ENCODE assay signal across 31 mouse cellular contexts in genomic region chr1:30930194-30930593, GRCm38 (mm10). TPM values are rescaled to one million over a fixed set of nuclear protein-coding genes. Genes with fewer than 3 reads are reported as not detected.
DNase-seq lines count a peak whose midpoint lies in the region; ATAC-seq and TF ChIP-seq lines count a peak whose summit lies in the region.
"Had no signal": no experiment of that assay in that cellular context is flagged by ENCODE, and none has a peak within 500 bp of the region (broad histone marks: within the 10 kb centered on the region; RNA-seq: fewer than 3 reads in every experiment).

No protein-coding gene starts in this region.

- peak; percentile 84 for ATAC-seq in lung, postnatal 0 days
- ATAC-seq in common myeloid progenitor, adult 5-6 weeks (replicated peaks; ENCODE audit: low read depth, poor library complexity, severe bottlenecking): peak; percentile 77
- ATAC-seq in granulocyte monocyte progenitor cell, adult 5-6 weeks (replicated peaks; ENCODE audit: poor library complexity, severe bottlenecking): peak; percentile 99
- ATAC-seq in monocyte, adult 5-6 weeks (replicated peaks; ENCODE audit: insufficient number of reproducible peaks, low FRiP score, low TSS enrichment, poor library complexity, severe bottlenecking): peak; percentile 87
- ATAC-seq in forebrain, embryonic 15.5 days (replicated peaks): no peak
- ATAC-seq: forebrain, embryonic 16.5 days; hindbrain, embryonic 16.5 days had no signal

- H3K27me3 ChIP-seq in lung, postnatal 0 days (replicated peaks; ENCODE audit: insufficient read depth, low read length): no peaks in the 10 kb centered on the region
- no peaks in the 10 kb centered on the region for H3K27me3 ChIP-seq in forebrain, embryonic 15.5 days
- H3K27me3 ChIP-seq: CH12.LX; embryonic facial prominence, embryonic 12.5 days; embryonic facial prominence, embryonic 15.5 days; forebrain, embryonic 12.5 days; heart, embryonic 12.5 days; heart, embryonic 15.5 days; hindbrain, embryonic 13.5 days; Patski had no signal

- TF ChIP-seq EP300 in lung, postnatal 0 days (IDR thresholded peaks at IDR 0.05): peak; percentile 95

- no peaks in the 10 kb centered on the region for H3K4me1 ChIP-seq in lung, postnatal 0 days (ENCODE audit: insufficient read depth, low read depth, low read length)
- no peaks in the 10 kb centered on the region for H3K4me1 ChIP-seq in forebrain, embryonic 15.5 days
- H3K4me1 ChIP-seq: embryonic facial prominence, embryonic 12.5 days; embryonic facial prominence, embryonic 15.5 days; forebrain, embryonic 12.5 days; heart, embryonic 12.5 days; heart, embryonic 15.5 days; hindbrain, embryonic 10.5 days; hindbrain, embryonic 13.5 days had no signal

- no peak for TF ChIP-seq CTCF in lung, postnatal 0 days (IDR thresholded peaks at IDR 0.05)

- WGBS in lung, postnatal 0 days: 67% methylated on average over 2 of the region's 2 CpGs
- WGBS in forebrain, embryonic 15.5 days: 70% methylated on average over 2 of the region's 2 CpGs

- H3K9me3 ChIP-seq in lung, postnatal 0 days (ENCODE audit: low read length): no peaks in the 10 kb centered on the region
- H3K9me3 ChIP-seq in forebrain, embryonic 15.5 days: no peaks in the 10 kb centered on the region
- H3K9me3 ChIP-seq: embryonic facial prominence, embryonic 12.5 days; embryonic facial prominence, embryonic 15.5 days; forebrain, embryonic 12.5 days; G1E; heart, embryonic 12.5 days; heart, embryonic 15.5 days; hindbrain, embryonic 10.5 days; hindbrain, embryonic 13.5 days had no signal

- peak; percentile 82 for DNase-seq in lung, postnatal 0 days (ENCODE audit: low spot score)
- no peak for DNase-seq in lung, postnatal 36 days
- no peak for DNase-seq in thymus, postnatal 10 days (ENCODE audit: low spot score in 2 of 2)
- no peak for DNase-seq in left cerebral cortex, adult 18-20 months (ENCODE audit: low spot score in 2 of 2)
- DNase-seq: adrenal gland, postnatal 10 days; cerebellum, adult 18-20 months; cerebellum, adult 9-10 months; gastrocnemius, postnatal 10 days; gastrocnemius, postnatal 36 days; heart, adult 11 months; heart, postnatal 36 days had no signal

- no peak overlapping the region for H3K27ac ChIP-seq in lung, postnatal 0 days (ENCODE audit: low read length)
- no peak overlapping the region for H3K27ac ChIP-seq in forebrain, embryonic 15.5 days (replicated peaks)
- H3K27ac ChIP-seq: embryonic facial prominence, embryonic 12.5 days; embryonic facial prominence, embryonic 15.5 days; forebrain, embryonic 12.5 days; heart, embryonic 15.5 days; hindbrain, embryonic 10.5 days; hindbrain, embryonic 13.5 days had no signal

- no peaks in the 10 kb centered on the region for H3K36me3 ChIP-seq in lung, postnatal 0 days (ENCODE audit: insufficient read depth, low read length)
- no peaks in the 10 kb centered on the region for H3K36me3 ChIP-seq in forebrain, embryonic 15.5 days
- H3K36me3 ChIP-seq: embryonic facial prominence, embryonic 12.5 days; embryonic facial prominence, embryonic 15.5 days; forebrain, embryonic 12.5 days; G1E; heart, embryonic 12.5 days; heart, embryonic 15.5 days; hindbrain, embryonic 10.5 days; hindbrain, embryonic 13.5 days had no signal

- no peak overlapping the region for H3K4me2 ChIP-seq in lung, postnatal 0 days (replicated peaks; ENCODE audit: low read depth, low read length)
- no peak overlapping the region for H3K4me2 ChIP-seq in forebrain, embryonic 15.5 days (replicated peaks)
- H3K4me2 ChIP-seq: embryonic facial prominence, embryonic 12.5 days; embryonic facial prominence, embryonic 15.5 days; forebrain, embryonic 12.5 days; heart, embryonic 12.5 days; heart, embryonic 15.5 days; hindbrain, embryonic 13.5 days had no signal

- no peak overlapping the region for H3K9ac ChIP-seq in lung, postnatal 0 days (replicated peaks; ENCODE audit: low read depth)
- no peak overlapping the region for H3K9ac ChIP-seq in forebrain, embryonic 15.5 days (replicated peaks)
- H3K9ac ChIP-seq: embryonic facial prominence, embryonic 12.5 days; embryonic facial prominence, embryonic 15.5 days; forebrain, embryonic 12.5 days; heart, embryonic 12.5 days; heart, embryonic 15.5 days; hindbrain, embryonic 13.5 days had no signal

- H3K4me3 ChIP-seq in lung, postnatal 0 days (ENCODE audit: low read depth, low read length): no peak overlapping the region
- H3K4me3 ChIP-seq in forebrain, embryonic 15.5 days: no peak overlapping the region
- H3K4me3 ChIP-seq: embryonic facial prominence, embryonic 12.5 days; embryonic facial prominence, embryonic 15.5 days; forebrain, embryonic 12.5 days; heart, embryonic 12.5 days; heart, embryonic 15.5 days; hindbrain, embryonic 10.5 days; hindbrain, embryonic 13.5 days had no signal

RNA-seq across cellular contexts. Expression of gene AC153137.1, which starts 47.6 kb away (rescaled TPM):
- polyA plus RNA-seq in lung, postnatal 0 days (2015; fragmentation: Nextera tagmentation; extraction: Ambion mirVana): 0.20 and 0.57 TPM in 2 replicates
- total RNA-seq in common myeloid progenitor, adult 5-6 weeks (2017): not detected in 2 replicates
- not detected in 2 replicates for total RNA-seq in granulocyte monocyte progenitor cell, adult 5-6 weeks (2014; fragmentation: Nextera tagmentation)
- total RNA-seq in granulocyte monocyte progenitor cell, adult 5-6 weeks (2017): not detected in 2 replicates
- total RNA-seq in monocyte, adult 5-6 weeks (2017): not detected in 3 replicates
- total RNA-seq in left cerebral cortex, adult 18-20 months (2021): not detected
- polyA plus RNA-seq in forebrain, embryonic 15.5 days (2015; fragmentation: Nextera tagmentation; extraction: Ambion mirVana): not detected in 2 replicates
- total RNA-seq: adrenal gland, adult 18-20 months; adrenal gland, postnatal 10 days; adrenal gland, postnatal 36 days; CH12.LX; G1E; gastrocnemius, adult 18-20 months; gastrocnemius, postnatal 10 days; gastrocnemius, postnatal 36 days; heart, postnatal 10 days; heart, postnatal 36 days had no signal
- polyA plus RNA-seq: embryonic facial prominence, embryonic 12.5 days; embryonic facial prominence, embryonic 15.5 days; forebrain, embryonic 12.5 days; forebrain, embryonic 16.5 days; G1E; heart, embryonic 12.5 days; heart, embryonic 15.5 days; hindbrain, embryonic 10.5 days; hindbrain, embryonic 13.5 days; hindbrain, embryonic 16.5 days; Patski had no signal

RNA-seq across cellular contexts. Expression of gene Phf3, which starts 56.5 kb away (rescaled TPM):
- polyA plus RNA-seq in lung, postnatal 0 days (2015; fragmentation: Nextera tagmentation; extraction: Ambion mirVana): 28.2 and 29.6 TPM in 2 replicates
- total RNA-seq in common myeloid progenitor, adult 5-6 weeks (2017): 113 and 155 TPM in 2 replicates
- 59.3 and 66.5 TPM in 2 replicates for total RNA-seq in granulocyte monocyte progenitor cell, adult 5-6 weeks (2014; fragmentation: Nextera tagmentation)
- 90.2 and 138 TPM in 2 replicates for total RNA-seq in granulocyte monocyte progenitor cell, adult 5-6 weeks (2017)
- 153 to 209 TPM (median 162 TPM) in 3 replicates for total RNA-seq in monocyte, adult 5-6 weeks (2017)
- total RNA-seq in left cerebral cortex, adult 18-20 months (2021): 10 to 100 TPM; 91.9 to 94.4 TPM
- 44.6 and 46.6 TPM in 2 replicates for polyA plus RNA-seq in forebrain, embryonic 15.5 days (2015; fragmentation: Nextera tagmentation; extraction: Ambion mirVana)
